Mouse (Mus musculus) Muller cell, postnatal 12 days (primary cell): Measurements from ENCODE around the gene Hnrnpa3.
A peak's percentile ranks its signal among the peaks of the same experiment; 100 is the strongest.
"Not testable (repeated sequence)": the region's sequence is repeated elsewhere in the genome, so short reads cannot be mapped to it uniquely, and the experiment has no call there.

Source experiments
- DNase-seq: peaks from one replicate; pipeline ENCODE4 v3.0.0-alpha.2; 2015; ENCODE audit errors: inconsistent ontology term

Hnrnpa3 gene

GRCm38 (mm10) chr2:75637055-75637304 is 22.1 kb upstream of the Hnrnpa3 start:
- DNase-seq = not testable (repeated sequence)

- no peak for DNase-seq
These were observed 21.7 kb upstream of the Hnrnpa3 start for GRCm38 (mm10) chr2:75637361-75637760.

DNA sequence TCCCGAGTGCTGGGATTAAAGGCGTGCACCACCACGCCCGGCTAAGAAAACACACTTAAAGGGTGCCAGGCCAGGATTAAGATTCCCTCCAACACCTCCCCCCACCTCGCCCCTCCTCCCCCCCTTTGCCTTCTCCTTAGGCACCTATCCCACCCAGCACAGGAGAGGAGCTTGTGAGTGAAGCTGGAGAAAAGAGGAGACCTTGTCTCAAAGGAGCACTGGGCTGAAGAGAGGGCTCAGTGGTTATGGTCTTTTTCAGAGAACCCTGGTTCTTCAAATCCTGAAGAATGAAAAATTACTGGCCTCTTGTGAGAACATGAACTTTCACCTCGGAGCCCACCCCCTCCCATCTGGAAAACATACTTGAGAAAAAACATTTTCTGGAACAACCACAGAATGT is 21.2 kb upstream of the Hnrnpa3 start:
- not testable (repeated sequence) for DNase-seq

DNA sequence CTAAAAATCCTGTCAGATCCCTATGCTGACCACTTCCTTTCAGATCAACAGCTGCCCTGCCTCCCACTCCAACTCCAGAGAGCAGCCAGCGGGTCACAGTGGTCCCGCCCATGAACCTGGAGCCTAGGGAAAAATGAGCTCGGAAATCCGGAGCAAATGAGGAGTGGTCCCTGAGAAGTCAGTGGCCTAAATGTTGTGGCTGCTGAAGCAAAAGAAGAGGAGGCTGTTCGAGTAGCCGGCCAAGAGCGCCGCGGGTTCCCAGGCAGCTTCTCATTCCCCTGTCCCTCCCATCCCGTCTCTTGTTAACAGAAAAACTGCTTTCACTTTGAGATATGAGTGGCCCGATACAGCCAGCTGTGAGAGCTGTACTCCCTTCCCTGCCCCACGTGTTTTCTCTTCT is 19.5 kb upstream of the Hnrnpa3 start:
- not testable (repeated sequence) for DNase-seq

GRCm38 (mm10) chr2:75642312-75642711 is 16.7 kb upstream of the Hnrnpa3 start:
- not testable (repeated sequence) for DNase-seq

- peak; percentile 94 for DNase-seq
These were observed 16.1 kb upstream of the Hnrnpa3 start for GRCm38 (mm10) chr2:75642795-75643550.

GRCm38 (mm10) chr2:75643950-75644349 is 15.1 kb upstream of the Hnrnpa3 start:
- DNase-seq = no peak

DNA sequence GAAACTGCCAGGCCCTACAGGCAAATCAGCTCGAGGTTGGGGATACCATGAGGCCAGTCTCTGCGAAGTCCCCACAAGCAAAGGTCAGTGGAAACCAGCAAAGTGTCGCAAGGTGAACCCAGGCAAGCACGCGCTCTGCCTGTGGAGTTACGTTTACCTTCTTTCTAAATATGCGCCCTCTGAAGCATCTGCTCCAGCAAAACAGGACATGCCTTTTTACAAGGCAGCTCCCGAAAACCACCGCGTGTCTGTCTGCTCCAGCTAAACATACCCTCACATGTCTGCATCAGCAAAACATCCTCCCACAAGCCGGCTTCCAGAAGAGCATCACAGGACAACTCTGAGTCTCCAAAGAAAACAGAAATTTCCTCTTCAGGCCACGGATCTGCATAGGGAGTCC is 13.8 kb upstream of the Hnrnpa3 start:
- DNase-seq = no peak

DNA sequence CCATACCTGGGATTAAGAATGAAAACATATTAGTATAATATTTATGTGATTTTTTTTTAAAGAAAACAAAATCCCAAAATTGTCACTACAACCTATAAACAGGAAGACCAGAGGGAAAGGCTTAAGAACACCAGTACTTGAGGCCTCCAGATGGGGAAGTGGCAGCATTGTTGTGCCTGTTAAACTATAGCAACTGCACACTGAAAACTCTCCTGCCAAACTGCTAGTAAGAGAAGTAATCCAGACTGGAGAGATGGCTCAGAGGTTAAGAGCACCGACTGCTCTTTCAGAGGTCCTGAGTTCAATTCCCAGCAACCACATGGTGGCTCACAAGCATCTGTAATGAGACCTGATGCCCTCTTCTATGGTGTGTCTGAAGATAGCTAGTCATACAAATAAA is 8.6 kb upstream of the Hnrnpa3 start:
- DNase-seq = no peak

- no peak for DNase-seq
These were observed 5.9 kb upstream of the Hnrnpa3 start for GRCm38 (mm10) chr2:75653150-75653549.

GRCm38 (mm10) chr2:75654679-75655078 is 4.4 kb upstream of the Hnrnpa3 start:
- DNase-seq = no peak

- no peak for DNase-seq
These were observed 2.1 kb upstream of the Hnrnpa3 start for GRCm38 (mm10) chr2:75656924-75657323.

DNA sequence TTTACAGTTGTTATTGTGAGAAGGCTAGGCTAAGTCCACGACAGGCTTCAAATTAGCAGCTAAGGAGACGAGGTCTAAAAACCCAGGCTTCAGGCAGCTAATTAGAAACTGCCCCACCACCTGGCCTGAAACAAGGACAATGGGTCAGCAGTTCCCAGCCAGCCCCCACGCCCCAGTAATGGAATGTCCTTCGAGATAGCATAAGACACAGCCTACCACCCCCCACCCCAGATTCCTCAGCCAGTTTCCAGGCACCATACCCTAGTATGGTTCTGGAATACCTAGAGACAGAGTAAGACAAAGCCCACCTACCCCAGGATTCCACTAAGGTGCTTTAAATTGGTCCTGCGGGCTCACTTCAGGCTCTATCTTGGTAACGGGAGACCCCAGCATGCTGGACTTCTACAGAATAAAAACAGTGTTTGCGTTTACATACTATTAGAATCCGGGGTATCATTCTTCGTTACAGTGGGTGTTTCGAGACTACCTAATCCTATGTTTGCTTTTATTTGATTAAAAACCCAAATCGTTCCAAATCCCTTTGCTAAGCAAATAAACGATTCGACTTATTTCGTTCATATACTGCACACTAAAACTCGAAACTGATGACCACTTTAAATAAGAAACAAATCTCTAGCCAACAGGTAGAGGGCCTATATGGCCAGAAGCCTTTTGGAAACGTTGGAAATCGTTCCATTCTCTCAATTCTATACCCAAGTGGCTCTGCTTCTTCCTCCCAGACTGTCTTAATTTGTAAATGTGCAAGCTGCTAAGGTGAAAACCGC is 962 bp upstream of the Hnrnpa3 start:
- DNase-seq = peak; percentile 62

GRCm38 (mm10) chr2:75659629-75659960 is 534 bp downstream of the Hnrnpa3 start:
- peak; percentile 94 for DNase-seq

GRCm38 (mm10) chr2:75660255-75660948 is 1.3 kb downstream of the Hnrnpa3 start:
- DNase-seq = no peak

DNA sequence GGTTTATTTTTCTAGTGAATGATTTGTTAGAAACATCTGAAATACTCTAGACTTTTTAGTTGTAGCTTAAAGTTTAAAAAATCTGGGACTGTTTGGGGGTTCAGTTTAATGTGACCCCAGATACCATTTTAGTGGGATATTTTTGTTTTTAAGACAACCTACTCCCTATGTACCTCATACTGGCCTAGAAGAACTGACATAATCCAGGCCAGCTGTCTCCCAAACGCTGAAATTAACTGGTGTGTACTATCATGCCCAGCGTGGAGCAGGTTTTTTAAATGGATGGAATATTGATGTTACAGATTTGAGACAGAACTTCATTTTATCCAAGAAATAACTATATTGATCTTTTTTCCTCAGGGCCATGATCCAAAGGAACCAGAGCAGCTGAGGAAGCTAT is 2.0 kb downstream of the Hnrnpa3 start:
- no peak for DNase-seq

DNA sequence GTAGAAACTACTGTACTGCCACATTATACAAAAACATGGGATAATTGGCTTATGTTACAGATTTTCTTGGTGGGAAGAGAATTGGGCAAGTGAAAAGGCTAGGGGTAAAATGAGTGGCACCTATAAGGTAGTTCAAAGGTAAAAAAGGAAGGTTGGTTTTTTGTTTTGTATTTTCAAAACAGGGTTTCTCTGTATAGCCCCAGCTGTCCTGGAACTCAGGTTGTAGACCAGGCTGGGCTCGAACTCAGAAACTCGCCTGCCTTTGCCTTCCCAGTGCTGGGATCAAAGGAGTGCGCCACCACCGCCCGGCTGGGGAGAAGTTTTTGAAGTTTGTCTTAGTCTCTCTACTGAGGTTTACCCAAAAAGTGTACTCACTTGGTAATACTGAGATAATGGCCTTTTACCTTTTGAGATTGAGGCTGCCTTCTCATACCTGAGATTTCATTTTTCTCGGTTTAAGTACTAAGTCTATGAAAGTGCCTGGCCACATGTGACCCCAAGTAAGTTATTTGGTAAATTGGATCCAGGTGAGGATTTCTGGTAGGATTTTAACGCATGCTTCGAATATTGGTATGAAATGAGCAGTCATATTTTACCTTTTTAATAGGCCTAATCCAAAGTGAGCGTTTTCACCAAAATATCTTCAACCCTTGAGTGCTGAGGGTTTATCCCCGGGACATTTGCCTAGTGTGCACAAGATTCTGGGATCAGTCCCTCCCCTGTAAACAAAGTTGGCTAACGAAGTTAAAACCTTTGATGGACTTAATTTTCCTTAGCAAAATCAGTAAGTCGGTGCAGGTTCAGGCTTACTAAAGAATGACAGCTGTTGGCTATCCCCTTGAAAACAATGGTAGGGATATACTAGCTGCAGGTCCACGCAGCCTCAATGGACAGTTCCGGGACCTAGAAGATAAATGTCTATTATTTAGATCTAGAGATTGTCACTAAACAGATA is 10.7 kb downstream of the Hnrnpa3 start:
- DNase-seq = no peak

- no peak for DNase-seq
These were observed 11.6 kb downstream of the Hnrnpa3 start for GRCm38 (mm10) chr2:75670446-75671336.

GRCm38 (mm10) chr2:75671337-75671660 is 12.2 kb downstream of the Hnrnpa3 start:
- DNase-seq = no peak

GRCm38 (mm10) chr2:75672561-75672960 is 13.5 kb downstream of the Hnrnpa3 start:
- no peak for DNase-seq

GRCm38 (mm10) chr2:75676567-75676966 is 17.5 kb downstream of the Hnrnpa3 start:
- DNase-seq = no peak
